In genomic region chr7:67034369-67034768, GRCm38 (mm10) we compare ENCODE assay signal across 12 mouse cellular contexts.
DNase-seq lines count a peak whose midpoint lies in the region; ATAC-seq lines count a peak whose summit lies in the region.
"Had no signal": no experiment of that assay in that cellular context is flagged by ENCODE, and none has a peak within 500 bp of the region (broad histone marks: within the 10 kb centered on the region; RNA-seq: fewer than 3 reads in every experiment).

No protein-coding gene starts in this region.

- H3K27me3 ChIP-seq in kidney, embryonic 16.5 days (ENCODE audit: insufficient read depth, low read length), result no peaks in the 10 kb centered on the region
- H3K27me3 ChIP-seq in neural tube, embryonic 15.5 days (replicated peaks), result no peaks in the 10 kb centered on the region
- no peaks in the 10 kb centered on the region for H3K27me3 ChIP-seq in midbrain, embryonic 16.5 days (ENCODE audit: control insufficient read depth, insufficient read depth, low read depth, low read length)

- H3K36me3 ChIP-seq in kidney, embryonic 16.5 days (ENCODE audit: insufficient read depth, low read length), result no peaks in the 10 kb centered on the region
- no peaks in the 10 kb centered on the region for H3K36me3 ChIP-seq in neural tube, embryonic 15.5 days
- no peaks in the 10 kb centered on the region for H3K36me3 ChIP-seq in midbrain, embryonic 16.5 days (ENCODE audit: control insufficient read depth, insufficient read depth, low read length)

- H3K9me3 ChIP-seq in kidney, embryonic 16.5 days (ENCODE audit: low read length), result no peaks in the 10 kb centered on the region
- no peaks in the 10 kb centered on the region for H3K9me3 ChIP-seq in neural tube, embryonic 15.5 days (replicated peaks)
- no peaks in the 10 kb centered on the region for H3K9me3 ChIP-seq in midbrain, embryonic 16.5 days (replicated peaks; ENCODE audit: control insufficient read depth, low read length, poor library complexity, severe bottlenecking)

- WGBS in kidney, embryonic 16.5 days, result 82% methylated on average over 2 of the region's 2 CpGs
- WGBS in neural tube, embryonic 15.5 days, result 82% methylated on average over 2 of the region's 2 CpGs
- WGBS in midbrain, embryonic 16.5 days, result 81% methylated on average over 2 of the region's 2 CpGs

- 0 out of 2 replicates have a peak, but pooled peaks have one; percentile 61 for ATAC-seq in kidney, embryonic 16.5 days (ENCODE audit: low FRiP score, low TSS enrichment)
- ATAC-seq in inflammation-experienced regulatory T-cells, adult 6 months, result no peak
- ATAC-seq in neural tube, embryonic 15.5 days (ENCODE audit: low FRiP score), result no peak
- no peak for ATAC-seq in midbrain, embryonic 16.5 days
- ATAC-seq: Patski had no signal

- intact Hi-C loops in gastrocnemius, postnatal 14 days (cut with DNase I; ENCODE audit: low total_unique reads), result no loop called here

- H3K4me1 ChIP-seq in kidney, embryonic 16.5 days (ENCODE audit: insufficient read depth, low read length), result no peaks in the 10 kb centered on the region
- no peaks in the 10 kb centered on the region for H3K4me1 ChIP-seq in neural tube, embryonic 15.5 days
- H3K4me1 ChIP-seq in midbrain, embryonic 16.5 days (ENCODE audit: control insufficient read depth, insufficient read depth, low read length), result no peaks in the 10 kb centered on the region

- no peak overlapping the region for H3K4me3 ChIP-seq in kidney, embryonic 16.5 days (ENCODE audit: low read length)
- no peak overlapping the region for H3K4me3 ChIP-seq in neural tube, embryonic 15.5 days (replicated peaks)
- H3K4me3 ChIP-seq in midbrain, embryonic 16.5 days (ENCODE audit: low read depth, low read length), result no peak overlapping the region
- H3K4me3 ChIP-seq: erythroblast, embryonic 14.5 days had no signal

- H3K9ac ChIP-seq in kidney, embryonic 16.5 days (replicated peaks; ENCODE audit: low read length), result no peak overlapping the region
- H3K9ac ChIP-seq in neural tube, embryonic 15.5 days (replicated peaks), result no peak overlapping the region
- H3K9ac ChIP-seq in midbrain, embryonic 16.5 days (ENCODE audit: low read depth, low read length), result no peak overlapping the region

- H3K4me2 ChIP-seq in kidney, embryonic 16.5 days (replicated peaks; ENCODE audit: low read depth, low read length), result no peak overlapping the region
- H3K4me2 ChIP-seq in neural tube, embryonic 15.5 days, result no peak overlapping the region
- no peak overlapping the region for H3K4me2 ChIP-seq in midbrain, embryonic 16.5 days (ENCODE audit: low read length)

- H3K27ac ChIP-seq in kidney, embryonic 16.5 days (ENCODE audit: low read length), result no peak overlapping the region
- H3K27ac ChIP-seq in neural tube, embryonic 15.5 days (replicated peaks), result no peak overlapping the region
- no peak overlapping the region for H3K27ac ChIP-seq in midbrain, embryonic 16.5 days (ENCODE audit: low read length)

- peak; percentile 41 for DNase-seq in brain, adult 2 months (ENCODE audit: low read depth, low spot score)
- DNase-seq in gastrocnemius, postnatal 14 days, result peak; percentile 65
- DNase-seq in lung, postnatal 4 days, result peak; percentile 53 to 80
- no peak for DNase-seq in left cerebral cortex, adult 18-20 months (ENCODE audit: low spot score in 2 of 2)
- DNase-seq: cerebellum, adult 11 months; thymus, postnatal 36 days had no signal

Comparison
In these comparisons a context has a peak if more than half of its experiments do, and no peak if none do; other contexts are left out.
1. DNase-seq: peak in brain, adult 2 months (single experiment), gastrocnemius, postnatal 14 days (single experiment) and lung, postnatal 4 days (2 of 2); none in left cerebral cortex, adult 18-20 months (0 of 2).